Mouse (Mus musculus): ENCODE results near the gene Ifrd2. TPM values are rescaled to one million over a fixed set of nuclear protein-coding genes. Genes with fewer than 3 reads are reported as not detected.

The Ifrd2 gene
- polyA plus RNA-seq, 2 experiments = 135 to 149 TPM

- no peak for ATAC-seq (ENCODE audit: insufficient read depth)
- no peak for TF ChIP-seq CTCF (IDR thresholded peaks at IDR 0.05; ENCODE audit: low read depth)
- WGBS (ENCODE audit: insufficient replicate concordance) = 72% methylated on average over 4 of the region's 4 CpGs
- DNase-seq (ENCODE audit: low read depth in 3 of 3, low spot score in 3 of 3) = no peak
- Histone ChIP-seq H3K4me1 (replicated peaks; ENCODE audit: control insufficient read depth in 2 of 2, insufficient read depth in 2 of 2, low read length in 1 of 2) (peaks cover 5 to 20% of the 10 kb centered on the region in 2 experiments), H3K4me2 (ENCODE audit: low read depth) (no peak overlapping the region), H3K9ac (replicated peaks) (no peak overlapping the region), H3K9me3 (ENCODE audit: control insufficient read depth, low read length) (no peaks in the 10 kb centered on the region), H3K36me3 (replicated peaks; ENCODE audit: control insufficient read depth, insufficient read depth, low read depth) (no peaks in the 10 kb centered on the region), H3K27ac (no peak overlapping the region), H3K27me3 (ENCODE audit: control insufficient read depth, insufficient read depth, low read length) (no peaks in the 10 kb centered on the region), H3K4me3 (ENCODE audit: insufficient read depth in 1 of 2, low read depth in 2 of 2, low read length in 2 of 2) (no peak overlapping the region)
These were observed 22.0 kb downstream of the Ifrd2 start for GRCm38 (mm10) chr9:107609433-107609830.

DNA sequence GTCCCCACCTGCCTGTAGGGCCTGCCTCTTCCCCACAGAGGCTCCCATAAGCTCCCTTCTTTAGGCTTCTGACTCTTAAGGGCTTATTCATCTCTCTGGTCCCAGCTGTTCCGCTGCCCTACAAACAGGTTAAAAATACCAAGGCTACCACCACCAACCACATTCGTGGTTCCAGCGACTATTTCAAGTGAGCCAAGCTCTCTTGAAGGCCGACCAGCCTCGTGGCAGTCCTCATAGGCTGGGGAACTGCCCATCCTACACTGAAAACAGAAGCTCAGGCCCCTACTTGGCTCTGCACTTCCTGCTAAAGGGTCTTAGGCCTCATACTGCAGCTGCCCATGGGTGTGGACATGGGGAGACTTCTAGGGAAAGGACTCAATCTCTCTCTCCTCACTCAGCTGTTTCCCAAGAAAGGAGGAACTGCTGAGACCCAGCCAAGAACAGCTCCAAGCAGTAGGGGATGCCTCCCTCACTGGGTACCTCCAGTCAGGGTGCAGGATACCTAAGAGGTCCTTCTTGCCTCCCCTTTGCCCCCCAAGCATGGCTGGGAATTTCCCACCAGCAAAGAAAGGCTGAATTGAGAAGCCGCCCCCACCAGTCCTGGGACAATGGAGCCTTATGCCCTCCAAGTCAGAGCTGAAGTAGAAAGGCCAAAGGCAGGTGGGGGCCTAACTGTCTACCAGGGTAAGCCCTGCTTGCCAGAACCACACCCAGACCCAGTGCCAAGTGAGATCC lies 24.2 kb downstream of the Ifrd2 start:
- no peak for TF ChIP-seq CTCF (IDR thresholded peaks at IDR 0.05; ENCODE audit: low read depth)
- no peak for TF ChIP-seq EP300 (IDR thresholded peaks at IDR 0.05; ENCODE audit: low read depth)
- Histone ChIP-seq H3K4me2 (ENCODE audit: low read depth) (peak overlapping the region; percentile 82), H3K4me3 (ENCODE audit: insufficient read depth in 1 of 2, low read depth in 2 of 2, low read length in 2 of 2) (no peak overlapping the region), H3K4me1 (replicated peaks; ENCODE audit: control insufficient read depth in 2 of 2, insufficient read depth in 2 of 2, low read length in 1 of 2) (peaks cover 5 to 17% of the 10 kb centered on the region in 2 experiments), H3K9ac (replicated peaks) (no peak overlapping the region), H3K9me3 (ENCODE audit: control insufficient read depth, low read length) (no peaks in the 10 kb centered on the region), H3K27ac (no peak overlapping the region), H3K27me3 (ENCODE audit: control insufficient read depth, insufficient read depth, low read length) (no peaks in the 10 kb centered on the region), H3K36me3 (replicated peaks; ENCODE audit: control insufficient read depth, insufficient read depth, low read depth) (peaks cover 20% of the 10 kb centered on the region)
- 0 out of 2 replicates have a peak, but pooled peaks have one; percentile 1 for ATAC-seq (ENCODE audit: insufficient read depth)
- DNase-seq (ENCODE audit: low read depth in 3 of 3, low spot score in 3 of 3) = no peak
- 36% methylated on average over 6 of the region's 6 CpGs for WGBS (ENCODE audit: insufficient replicate concordance)

- Histone ChIP-seq H3K9ac (replicated peaks) (peak overlapping the region; percentile 73), H3K27me3 (ENCODE audit: control insufficient read depth, insufficient read depth, low read length) (no peaks in the 10 kb centered on the region), H3K36me3 (replicated peaks; ENCODE audit: control insufficient read depth, insufficient read depth, low read depth) (peaks cover 25% of the 10 kb centered on the region), H3K4me2 (ENCODE audit: low read depth) (peak overlapping the region; percentile 82), H3K27ac (peak overlapping the region; percentile 49), H3K4me3 (ENCODE audit: insufficient read depth in 1 of 2, low read depth in 2 of 2, low read length in 2 of 2) (peak overlapping the region; percentile 30 to 57), H3K9me3 (ENCODE audit: control insufficient read depth, low read length) (no peaks in the 10 kb centered on the region), H3K4me1 (replicated peaks; ENCODE audit: control insufficient read depth in 2 of 2, insufficient read depth in 2 of 2, low read length in 1 of 2) (peaks cover 5 to 17% of the 10 kb centered on the region in 2 experiments)
- TF ChIP-seq CTCF (IDR thresholded peaks at IDR 0.05; ENCODE audit: low read depth) (peak; percentile 91), EP300 (IDR thresholded peaks at IDR 0.05; ENCODE audit: low read depth) (no peak)
- DNase-seq (ENCODE audit: low read depth in 3 of 3, low spot score in 3 of 3) = peak; percentile 88 to 90 (median 90)
- ATAC-seq (ENCODE audit: insufficient read depth) = peak; percentile 93
- 4% methylated on average over 48 of the region's 48 CpGs for WGBS (ENCODE audit: insufficient replicate concordance)
These were observed 24.9 kb downstream of the Ifrd2 start for GRCm38 (mm10) chr9:107612191-107612944.

DNA sequence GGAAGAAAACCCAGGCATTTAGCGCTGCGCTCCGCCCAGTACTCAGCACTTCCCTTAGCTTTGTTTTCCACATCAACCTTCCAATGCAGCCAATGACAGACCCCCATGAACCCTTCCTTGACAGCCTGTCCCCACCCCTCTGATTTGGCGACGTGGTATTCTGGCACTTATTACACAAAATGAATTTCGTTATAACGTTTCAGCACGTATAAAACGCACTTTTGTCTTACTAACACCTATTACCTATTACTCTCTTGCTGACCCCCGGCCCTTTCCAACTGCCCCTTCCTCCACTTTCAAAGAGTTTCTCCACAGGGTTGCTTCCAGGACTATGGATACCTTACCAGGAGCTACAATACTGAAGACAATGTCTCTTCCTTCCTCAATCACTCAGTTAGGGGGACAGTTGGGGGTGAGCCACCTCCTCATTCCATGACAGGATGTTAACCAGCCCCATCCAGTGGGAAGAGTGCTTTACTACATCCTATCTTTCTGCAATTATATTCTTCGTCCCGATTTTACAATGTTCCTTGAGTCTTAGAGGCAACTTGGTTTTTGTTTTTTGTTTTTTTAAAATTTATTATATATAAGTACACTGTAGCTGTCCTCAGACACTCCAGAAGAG lies 25.6 kb downstream of the Ifrd2 start:
- no peak for ATAC-seq (ENCODE audit: insufficient read depth)
- Histone ChIP-seq H3K4me1 (replicated peaks; ENCODE audit: control insufficient read depth in 2 of 2, insufficient read depth in 2 of 2, low read length in 1 of 2) (peaks cover 5 to 15% of the 10 kb centered on the region in 2 experiments), H3K9ac (replicated peaks) (peak overlapping the region; percentile 73), H3K27ac (peak overlapping the region; percentile 31), H3K9me3 (ENCODE audit: control insufficient read depth, low read length) (no peaks in the 10 kb centered on the region), H3K27me3 (ENCODE audit: control insufficient read depth, insufficient read depth, low read length) (no peaks in the 10 kb centered on the region), H3K4me3 (ENCODE audit: insufficient read depth in 1 of 2, low read depth in 2 of 2, low read length in 2 of 2) (peak overlapping the region; percentile 45 to 57), H3K4me2 (ENCODE audit: low read depth) (peak overlapping the region; percentile 82), H3K36me3 (replicated peaks; ENCODE audit: control insufficient read depth, insufficient read depth, low read depth) (peaks cover 27% of the 10 kb centered on the region)
- no peak for DNase-seq (ENCODE audit: low read depth in 3 of 3, low spot score in 3 of 3)
- TF ChIP-seq EP300 (IDR thresholded peaks at IDR 0.05; ENCODE audit: low read depth) (0 out of 2 replicates have a peak, but pooled peaks have one; percentile 7), CTCF (IDR thresholded peaks at IDR 0.05; ENCODE audit: low read depth) (no peak; the same call in 1 of the 2 replicates)
- 8% methylated on average over 12 of the region's 12 CpGs for WGBS (ENCODE audit: insufficient replicate concordance)

DNA sequence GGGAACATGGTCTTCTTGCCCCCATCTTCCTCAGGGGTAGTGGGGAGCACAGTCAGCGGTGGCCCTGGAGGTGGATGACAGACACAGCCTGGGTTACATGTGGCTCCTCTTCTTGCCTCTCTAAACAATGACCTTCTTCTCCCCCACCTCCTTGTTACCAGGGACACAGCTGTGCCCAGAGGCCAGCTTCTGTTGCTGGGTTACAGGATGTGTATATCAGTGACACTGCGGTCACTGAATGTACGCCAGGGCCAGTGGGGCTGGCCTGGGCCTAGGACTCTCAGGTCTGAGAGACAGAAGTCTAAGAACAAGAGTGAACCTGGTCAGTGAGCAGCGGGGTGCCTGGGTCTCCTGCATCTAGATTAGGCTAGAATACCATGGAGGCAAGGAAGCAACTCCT lies 27.6 kb downstream of the Ifrd2 start:
- no peak for ATAC-seq (ENCODE audit: insufficient read depth)
- no peak for TF ChIP-seq EP300 (IDR thresholded peaks at IDR 0.05; ENCODE audit: low read depth)
- no peak for TF ChIP-seq CTCF (IDR thresholded peaks at IDR 0.05; ENCODE audit: low read depth)
- Histone ChIP-seq H3K9ac (replicated peaks) (no peak overlapping the region), H3K27ac (no peak overlapping the region), H3K4me2 (ENCODE audit: low read depth) (no peak overlapping the region), H3K36me3 (replicated peaks; ENCODE audit: control insufficient read depth, insufficient read depth, low read depth) (peaks cover 42% of the 10 kb centered on the region), H3K4me1 (replicated peaks; ENCODE audit: control insufficient read depth in 2 of 2, insufficient read depth in 2 of 2, low read length in 1 of 2) (peaks cover 11 to 24% of the 10 kb centered on the region in 2 experiments), H3K4me3 (ENCODE audit: insufficient read depth in 1 of 2, low read depth in 2 of 2, low read length in 2 of 2) (no peak overlapping the region), H3K27me3 (ENCODE audit: control insufficient read depth, insufficient read depth, low read length) (no peaks in the 10 kb centered on the region), H3K9me3 (ENCODE audit: control insufficient read depth, low read length) (no peaks in the 10 kb centered on the region)
- 86% methylated on average over 4 of the region's 4 CpGs for WGBS (ENCODE audit: insufficient replicate concordance)
- no peak for DNase-seq (ENCODE audit: low read depth in 3 of 3, low spot score in 3 of 3)

Measured in liver, embryonic 14.5 days (tissue).